Mouse (Mus musculus): ENCODE measurements at regions not wholly inside any gene's neighbourhood (a gene's known extent, or its start where the extent isn't known, plus 50 kb on each side); places are given as distances from the start of the nearest gene placed in this dataset.

DNA sequence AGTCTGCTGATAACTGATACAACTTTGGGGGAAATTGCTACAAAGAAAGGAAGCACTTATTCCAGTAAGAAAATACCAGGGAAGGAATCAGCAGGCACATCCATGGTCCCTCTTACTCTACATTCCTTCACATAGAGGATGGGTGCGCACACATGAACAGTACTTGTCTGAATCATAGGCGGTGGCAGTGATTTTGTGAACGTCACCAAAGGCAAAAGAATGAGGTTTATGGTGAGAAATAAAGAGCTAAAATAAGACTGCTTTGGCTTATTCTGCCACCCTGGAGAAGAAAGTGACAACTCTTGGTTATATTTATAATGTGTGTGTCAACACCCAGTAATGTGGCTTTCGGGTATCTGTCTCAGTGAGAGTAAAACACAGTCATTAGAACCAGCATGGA, 59.9 kb upstream of the Ccdc80 start:
- WGBS: 94% methylated on average over 4 of the region's 4 CpGs
- H3K4me2 ChIP-seq (replicated peaks): no peak overlapping the region
- no peaks in the 10 kb centered on the region for H3K9me3 ChIP-seq
- no peak for ATAC-seq (ENCODE audit: low FRiP score, low read depth)
- H3K4me1 ChIP-seq: peaks cover 17% of the 10 kb centered on the region
- H3K27me3 ChIP-seq: no peaks in the 10 kb centered on the region
- H3K4me3 ChIP-seq: no peak overlapping the region
- H3K27ac ChIP-seq: no peak overlapping the region
- no peaks in the 10 kb centered on the region for H3K36me3 ChIP-seq
- H3K9ac ChIP-seq: no peak overlapping the region

DNA sequence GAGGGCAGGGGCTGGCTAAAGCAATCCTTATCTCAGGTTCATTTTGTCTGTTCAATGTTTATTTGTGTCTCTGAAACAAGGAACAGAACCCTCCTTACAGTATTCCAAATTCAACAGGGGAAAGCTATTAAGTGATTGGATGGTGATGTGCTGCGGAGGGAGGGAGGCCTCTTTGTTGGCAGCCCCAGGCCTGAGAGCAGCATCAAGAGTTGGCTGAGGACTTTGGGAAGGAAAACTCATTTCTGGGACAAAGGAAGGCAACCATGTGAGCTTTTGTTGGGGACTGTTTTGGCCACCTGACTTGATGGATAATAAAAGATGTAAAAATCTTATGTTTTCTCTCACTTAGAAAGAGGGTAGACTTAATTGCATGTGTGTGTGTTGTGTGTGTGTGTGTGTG, 58.8 kb upstream of the Ccdc80 start:
- H3K4me3 ChIP-seq: no peak overlapping the region
- H3K9me3 ChIP-seq: no peaks in the 10 kb centered on the region
- peaks cover 17% of the 10 kb centered on the region for H3K4me1 ChIP-seq
- no peak for ATAC-seq (ENCODE audit: low FRiP score, low read depth)
- H3K27ac ChIP-seq: no peak overlapping the region
- no peaks in the 10 kb centered on the region for H3K27me3 ChIP-seq
- no peaks in the 10 kb centered on the region for H3K36me3 ChIP-seq
- H3K4me2 ChIP-seq (replicated peaks): no peak overlapping the region
- no peak overlapping the region for H3K9ac ChIP-seq
- 77% methylated on average over 1 of the region's 1 CpGs for WGBS

DNA sequence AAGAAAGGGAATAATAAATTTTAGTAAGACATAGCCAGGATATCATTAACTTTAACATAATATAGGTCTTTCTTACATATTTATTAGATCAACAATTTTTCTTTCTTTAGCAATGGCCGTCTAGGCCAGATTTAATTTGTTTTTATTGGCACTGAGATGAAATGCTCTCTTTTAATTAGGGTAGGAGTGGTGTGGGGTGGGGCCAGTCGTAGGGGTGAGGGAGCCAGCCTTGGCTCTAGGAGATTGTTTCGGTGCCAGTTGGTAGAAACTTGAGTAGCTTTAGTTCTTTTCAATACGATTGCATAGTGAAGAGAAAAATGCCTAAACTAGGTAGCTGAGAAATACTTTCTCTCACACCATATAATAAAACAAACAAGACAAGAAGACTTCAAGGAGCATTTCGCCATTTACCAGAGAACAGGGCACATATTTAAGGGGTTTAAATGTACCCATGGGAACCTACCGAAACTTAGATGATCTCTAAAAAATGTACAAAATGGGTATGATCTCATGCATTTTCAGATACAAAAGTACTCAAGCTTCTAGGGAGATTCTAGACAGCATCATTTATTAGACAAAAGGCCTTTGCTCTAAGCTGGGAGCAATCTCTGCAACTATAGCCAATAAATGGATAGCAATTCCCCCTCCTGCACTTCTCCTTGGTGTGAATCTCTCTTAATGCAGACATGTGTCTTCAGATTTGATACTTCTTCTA, 56.2 kb upstream of the Ccdc80 start:
- peak; percentile 83 for ATAC-seq (ENCODE audit: low FRiP score, low read depth)
- H3K27me3 ChIP-seq: no peaks in the 10 kb centered on the region
- no peak overlapping the region for H3K4me3 ChIP-seq
- no peaks in the 10 kb centered on the region for H3K36me3 ChIP-seq
- no peak overlapping the region for H3K4me2 ChIP-seq (replicated peaks)
- 49% methylated on average over 6 of the region's 6 CpGs for WGBS
- no peaks in the 10 kb centered on the region for H3K9me3 ChIP-seq
- H3K9ac ChIP-seq: no peak overlapping the region
- H3K4me1 ChIP-seq: peaks cover 9% of the 10 kb centered on the region
- no peak overlapping the region for H3K27ac ChIP-seq

DNA sequence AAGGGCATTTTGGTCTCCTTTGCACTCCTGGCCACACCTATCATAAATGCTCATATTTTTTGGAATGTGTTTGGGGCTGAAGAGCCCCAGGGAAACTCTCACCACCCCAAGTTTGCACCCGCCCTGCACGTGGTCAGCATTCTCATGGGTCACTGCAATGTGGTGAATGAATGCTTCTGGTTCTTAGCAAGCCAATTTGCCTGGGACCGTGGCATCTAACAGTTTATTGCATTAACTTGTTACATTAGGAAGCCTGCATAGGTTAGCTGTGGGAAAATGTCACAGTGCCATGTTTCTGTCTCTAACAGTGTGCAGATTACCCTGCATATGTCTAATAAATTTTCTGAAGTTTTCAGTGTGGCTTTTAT, 55.7 kb upstream of the Ccdc80 start:
- H3K27ac ChIP-seq: no peak overlapping the region
- no peak overlapping the region for H3K4me2 ChIP-seq (replicated peaks)
- H3K9me3 ChIP-seq: no peaks in the 10 kb centered on the region
- no peaks in the 10 kb centered on the region for H3K27me3 ChIP-seq
- H3K9ac ChIP-seq: no peak overlapping the region
- H3K4me1 ChIP-seq: peaks cover 9% of the 10 kb centered on the region
- H3K4me3 ChIP-seq: no peak overlapping the region
- no peaks in the 10 kb centered on the region for H3K36me3 ChIP-seq
- 64% methylated on average over 3 of the region's 3 CpGs for WGBS
- no peak for ATAC-seq (ENCODE audit: low FRiP score, low read depth)

DNA sequence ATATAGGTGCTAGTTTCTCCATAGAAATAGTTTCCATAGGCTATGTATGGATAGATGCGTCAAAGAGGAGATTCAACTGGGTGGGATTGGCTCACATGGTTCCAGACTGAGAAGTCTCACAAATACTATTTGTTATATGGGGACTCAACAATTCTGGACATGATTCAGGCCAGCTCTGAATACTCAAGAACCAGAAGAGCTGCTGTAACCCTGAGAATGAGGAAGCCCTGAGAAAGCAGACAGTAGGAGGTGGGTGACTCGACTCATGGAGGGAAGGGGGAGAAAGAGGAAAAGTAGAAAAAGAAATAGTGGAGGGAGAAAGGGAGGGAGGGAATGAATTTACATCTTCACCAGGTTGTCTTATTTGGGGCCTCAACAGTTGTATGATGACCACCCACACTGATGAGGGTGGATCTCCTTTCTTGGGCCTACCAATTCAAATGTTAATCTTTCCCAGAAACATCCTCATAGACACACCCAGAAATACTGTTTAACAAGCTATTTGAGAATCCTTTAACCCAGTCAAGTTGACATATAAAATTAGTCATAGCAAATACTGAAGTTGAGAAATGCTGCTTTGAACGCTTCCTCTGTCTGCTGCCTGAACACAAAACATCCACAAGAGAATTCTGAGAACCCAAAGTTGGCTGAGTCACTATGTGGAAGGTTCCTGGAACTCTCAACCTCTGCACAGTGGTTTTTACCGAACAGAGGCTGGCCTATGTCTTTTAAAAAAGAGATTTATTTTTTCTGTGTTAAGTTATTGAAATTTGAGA, 54.8 kb upstream of the Ccdc80 start:
- H3K36me3 ChIP-seq: no peaks in the 10 kb centered on the region
- no peak overlapping the region for H3K9ac ChIP-seq
- H3K4me2 ChIP-seq (replicated peaks): no peak overlapping the region
- no peak overlapping the region for H3K4me3 ChIP-seq
- H3K9me3 ChIP-seq: no peaks in the 10 kb centered on the region
- no peak overlapping the region for H3K27ac ChIP-seq
- no peaks in the 10 kb centered on the region for H3K27me3 ChIP-seq
- no peak for ATAC-seq (ENCODE audit: low FRiP score, low read depth)
- 78% methylated on average over 4 of the region's 4 CpGs for WGBS
- peaks cover 9% of the 10 kb centered on the region for H3K4me1 ChIP-seq

Data from limb, embryonic 13.5 days (tissue).